Mouse (Mus musculus) spleen, postnatal 10 days (tissue): ENCODE data around the gene Tff2.

Source experiments
- DNase-seq, 2 experiments: peaks; one replicate each; pipeline ENCODE4 v3.0.0; 2021 to 2022; ENCODE audit warnings: low spot score in 2 of 2

The Tff2 gene

DNA sequence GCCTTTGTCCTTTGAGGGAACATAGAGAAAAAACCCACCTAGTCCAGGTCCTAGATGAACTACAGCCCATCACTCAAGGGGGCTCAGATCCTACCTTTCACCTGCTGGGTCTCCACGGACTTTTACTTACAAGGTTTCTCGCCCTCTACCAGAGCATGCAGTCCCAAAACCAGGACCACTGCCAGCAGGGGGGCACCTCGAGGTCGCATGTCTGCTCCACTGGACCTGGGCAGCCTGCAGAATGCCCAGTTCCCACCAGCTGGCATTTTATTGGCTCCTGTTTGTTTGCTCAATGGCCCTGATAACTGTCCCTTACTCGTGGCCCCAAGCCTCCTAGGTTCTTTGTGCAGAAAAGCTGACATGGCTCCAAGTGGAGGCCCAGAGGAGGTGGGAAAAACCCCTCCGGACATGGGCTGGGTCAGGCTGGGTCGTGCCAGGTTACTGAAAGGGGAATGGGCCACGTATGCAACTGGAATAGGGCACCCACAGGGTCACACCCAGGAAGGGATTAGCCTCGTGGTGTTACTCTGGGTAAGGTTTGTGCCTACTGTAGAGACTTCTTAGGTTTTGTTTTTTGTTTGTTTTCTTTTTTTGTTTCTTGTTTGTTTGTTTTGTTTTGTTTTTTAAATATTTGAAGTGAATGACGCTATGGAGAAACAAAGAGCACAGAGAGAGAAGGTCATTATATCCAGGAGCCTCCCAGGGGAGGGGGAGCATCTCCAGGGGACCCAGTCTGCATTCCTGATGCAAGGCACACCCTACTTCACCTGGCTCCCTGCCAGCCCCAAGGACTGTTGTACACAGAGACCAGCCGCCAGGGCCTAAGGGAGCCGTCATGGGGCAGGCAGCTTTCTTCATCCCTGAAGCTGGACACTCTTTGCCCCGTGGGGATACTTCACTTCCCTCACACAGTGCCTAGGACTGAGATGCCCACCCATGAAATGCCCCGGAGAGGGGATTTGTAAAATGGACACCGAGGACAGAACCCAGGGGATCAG, at the start of gene Tff2:
Gene Tff2 (minus strand): TSS at position 243 of the 998 bp plus-strand sequence.
- DNase-seq: no peak

DNA sequence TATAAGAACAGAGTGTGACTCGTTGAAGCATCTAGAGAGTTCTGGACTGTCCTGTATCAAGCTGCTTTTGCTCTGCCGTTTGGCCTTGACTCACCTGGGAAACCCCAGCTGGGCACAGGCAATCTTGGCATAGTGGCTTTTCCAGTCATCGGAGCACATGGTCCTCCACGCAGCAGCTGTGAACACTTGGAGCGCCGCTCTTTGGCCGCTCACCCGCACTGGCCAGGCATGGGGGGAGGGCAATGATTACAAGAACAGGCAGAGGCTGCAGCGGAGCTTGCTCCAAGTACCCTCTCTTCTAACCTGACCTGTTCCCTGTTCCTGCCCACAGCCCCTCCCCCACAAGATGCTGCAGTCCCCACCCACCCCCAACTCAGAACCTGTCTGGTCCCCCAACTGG, 49.3 kb upstream of the Tff2 start:
- DNase-seq: no peak

DNA sequence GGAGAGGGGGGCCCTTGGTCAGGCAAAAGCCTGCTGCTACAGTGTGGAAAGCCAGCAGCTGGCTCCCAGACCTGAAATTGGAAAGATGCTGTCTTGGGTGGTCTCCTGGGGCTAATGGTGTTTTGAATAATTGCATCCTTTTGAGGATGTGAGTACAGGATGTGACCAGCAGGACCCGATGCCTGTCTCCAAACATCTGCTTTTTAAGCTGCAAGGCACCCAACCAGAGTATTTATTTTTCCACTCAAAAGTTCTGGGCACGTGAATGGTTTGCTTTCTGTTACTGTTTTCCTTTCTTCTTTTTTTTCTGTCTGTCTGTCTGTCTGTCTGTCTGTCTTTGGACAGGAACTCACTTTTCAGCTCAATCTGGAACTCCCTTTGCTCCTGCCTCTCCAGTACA, 48.6 kb upstream of the Tff2 start:
- DNase-seq: no peak

GRCm38 (mm10) chr17:31191825-31192224, 47.7 kb upstream of the Tff2 start:
- no peak for DNase-seq

GRCm38 (mm10) chr17:31187370-31187769, 43.3 kb upstream of the Tff2 start:
- DNase-seq: peak; percentile 42 to 78

DNA sequence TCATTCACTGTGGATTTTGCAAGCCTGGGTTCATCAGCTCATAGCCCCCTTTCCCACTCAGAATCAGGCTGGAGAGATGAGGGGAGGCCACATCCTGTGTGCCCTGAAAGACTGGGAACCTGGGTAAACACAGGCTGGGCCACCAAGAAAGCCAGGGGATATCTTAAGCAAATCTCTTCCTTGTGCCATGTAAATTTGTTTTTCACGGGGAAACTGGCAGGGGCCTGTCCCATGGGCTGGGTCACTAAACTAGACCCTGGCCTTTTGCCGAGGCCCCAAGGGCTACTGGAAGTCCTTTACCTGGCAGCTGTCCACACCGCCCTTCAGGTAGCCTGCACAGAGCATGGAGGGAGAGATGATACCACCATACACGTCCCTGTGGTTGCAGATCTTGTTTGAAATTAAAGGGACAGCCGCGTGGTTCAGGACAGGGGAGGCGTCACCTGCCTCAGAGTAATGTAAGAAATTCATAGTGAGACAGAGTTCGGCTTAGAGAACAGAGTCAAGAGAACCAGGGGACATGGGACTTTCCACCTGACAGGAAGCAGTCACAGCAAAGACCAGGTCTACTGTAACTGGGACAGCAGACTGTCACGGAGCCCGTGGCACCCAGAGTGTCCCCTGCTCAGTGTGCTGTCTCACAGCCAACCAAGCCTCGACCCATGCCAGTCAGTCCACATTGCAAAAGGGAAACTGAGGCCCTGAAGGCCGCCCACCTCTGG, 40.3 kb upstream of the Tff2 start:
- DNase-seq: no peak

DNA sequence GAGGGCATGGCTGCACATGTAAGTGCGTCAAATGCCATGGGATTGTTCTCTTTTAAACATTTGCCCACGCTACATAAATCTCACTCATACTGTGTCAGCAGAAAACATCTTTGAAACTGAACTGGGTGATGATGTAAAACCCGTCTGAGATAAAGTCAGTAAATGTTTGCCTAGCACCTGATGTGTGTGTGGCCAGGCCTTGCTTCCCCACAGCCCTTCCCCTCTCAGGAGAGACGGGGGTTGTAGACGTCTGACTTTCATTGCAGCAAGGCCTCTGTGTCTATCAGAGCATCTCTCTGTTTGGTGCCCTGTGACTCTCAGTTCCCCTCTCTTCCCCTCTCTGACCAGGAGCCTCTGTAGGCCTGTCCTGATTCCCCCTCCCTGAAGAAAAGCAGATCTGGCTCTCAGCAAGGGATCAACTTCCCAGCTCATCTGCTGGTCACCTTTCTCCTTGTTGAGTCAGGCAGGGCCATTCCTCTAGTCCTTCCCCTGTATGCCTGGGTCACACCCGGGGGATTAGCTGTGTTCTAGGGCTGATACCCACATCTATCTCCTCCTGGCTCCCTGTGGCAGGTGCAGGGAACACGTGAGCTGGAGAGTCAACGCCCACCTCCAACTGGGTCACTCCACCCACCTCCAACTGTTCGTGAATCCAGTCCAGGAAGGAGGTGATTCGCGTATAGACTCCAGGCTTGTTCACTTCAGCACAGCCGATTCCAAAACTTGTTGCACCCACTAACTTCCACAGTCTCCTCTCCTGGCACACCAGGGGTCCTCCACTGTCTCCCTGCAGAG, 39.3 kb upstream of the Tff2 start:
- no peak for DNase-seq

DNA sequence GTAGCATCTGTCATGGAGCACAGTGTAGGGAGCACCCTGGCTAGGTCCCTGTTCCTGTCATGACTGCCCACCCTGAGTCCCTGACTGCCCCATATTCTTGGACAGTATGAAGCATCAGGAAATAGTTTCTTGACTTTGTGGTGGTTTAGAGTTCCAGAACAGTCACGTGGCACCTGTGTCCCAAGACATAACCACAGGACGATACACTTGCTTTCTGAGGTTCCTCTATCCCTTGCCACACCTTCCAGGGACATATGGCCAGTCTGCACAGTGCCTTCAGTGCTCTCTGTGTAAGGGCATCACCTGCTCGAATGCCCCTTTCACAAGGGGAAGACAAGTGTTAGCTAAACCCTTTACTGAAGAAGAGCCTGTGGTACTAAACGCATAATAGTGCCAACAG, 37.4 kb upstream of the Tff2 start:
- DNase-seq: no peak

DNA sequence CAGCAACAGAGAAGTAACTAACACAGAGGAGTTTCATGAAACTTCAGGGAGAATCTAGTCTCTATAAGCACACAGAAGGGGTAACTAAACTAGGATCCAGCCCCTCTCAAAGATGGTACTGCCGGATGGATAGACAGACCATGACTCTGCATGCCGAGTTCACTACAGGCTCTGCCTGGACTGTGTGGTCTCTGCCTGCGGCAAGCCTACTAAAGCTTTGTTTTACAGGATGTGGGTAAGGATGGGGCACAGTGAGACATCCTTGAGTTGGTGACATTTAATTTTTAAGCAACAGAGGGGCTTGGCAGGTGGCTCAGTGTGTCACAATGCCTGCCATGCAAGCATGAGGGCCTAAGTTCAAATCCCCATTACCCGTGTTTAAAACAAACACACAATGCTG, 32.2 kb upstream of the Tff2 start:
- DNase-seq: no peak

GRCm38 (mm10) chr17:31169796-31170195, 25.7 kb upstream of the Tff2 start:
- DNase-seq: no peak

GRCm38 (mm10) chr17:31165127-31165526, 21.0 kb upstream of the Tff2 start, which contains the start of gene Tff1:
Gene Tff1 (minus strand): TSS chr17:31165277.
- DNase-seq: no peak

GRCm38 (mm10) chr17:31163821-31164220, 19.7 kb upstream of the Tff2 start:
- DNase-seq: no peak

- no peak for DNase-seq
These were observed 18.5 kb upstream of the Tff2 start for GRCm38 (mm10) chr17:31162607-31163006.

DNA sequence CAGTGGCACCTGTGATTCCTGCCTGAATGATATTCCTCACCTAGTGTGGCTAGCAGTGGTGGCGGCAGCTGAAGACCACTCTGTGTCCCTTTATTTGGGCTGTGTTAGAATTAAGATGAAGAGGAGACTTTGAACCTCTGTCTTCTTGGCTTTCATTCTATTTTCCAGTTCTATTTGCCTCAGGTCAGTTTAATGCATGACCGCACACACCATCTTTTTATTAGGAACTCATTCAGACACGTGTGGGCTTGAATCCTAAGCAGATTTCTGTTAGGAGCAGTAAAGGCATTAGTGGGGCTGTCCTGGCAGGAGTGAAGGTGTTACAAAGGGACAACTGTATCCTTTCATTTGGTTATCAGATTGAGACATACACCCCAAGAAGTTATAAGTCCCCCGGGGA, 16.2 kb upstream of the Tff2 start:
- no peak for DNase-seq

GRCm38 (mm10) chr17:31157921-31158320, 13.8 kb upstream of the Tff2 start:
- DNase-seq: no peak

DNA sequence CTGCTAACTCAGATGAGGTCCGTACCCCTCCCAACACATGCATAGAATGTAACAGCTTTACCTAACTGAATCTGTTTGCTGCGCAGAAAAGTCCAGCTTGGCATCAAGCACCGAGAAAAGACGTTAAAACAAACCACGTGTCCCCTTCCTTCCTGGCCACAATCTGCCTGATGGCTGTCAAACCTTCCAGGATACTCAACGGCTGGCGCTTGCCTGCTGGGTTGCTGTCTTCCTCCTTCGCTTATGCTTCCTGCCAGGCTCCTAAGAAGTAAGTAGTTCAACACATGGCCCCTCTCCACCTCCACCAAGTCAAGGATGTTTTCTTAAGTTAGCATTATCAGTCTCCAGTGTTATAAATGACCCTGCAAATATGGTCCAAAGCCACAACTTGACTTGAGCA, 9.7 kb upstream of the Tff2 start:
- no peak for DNase-seq

DNA sequence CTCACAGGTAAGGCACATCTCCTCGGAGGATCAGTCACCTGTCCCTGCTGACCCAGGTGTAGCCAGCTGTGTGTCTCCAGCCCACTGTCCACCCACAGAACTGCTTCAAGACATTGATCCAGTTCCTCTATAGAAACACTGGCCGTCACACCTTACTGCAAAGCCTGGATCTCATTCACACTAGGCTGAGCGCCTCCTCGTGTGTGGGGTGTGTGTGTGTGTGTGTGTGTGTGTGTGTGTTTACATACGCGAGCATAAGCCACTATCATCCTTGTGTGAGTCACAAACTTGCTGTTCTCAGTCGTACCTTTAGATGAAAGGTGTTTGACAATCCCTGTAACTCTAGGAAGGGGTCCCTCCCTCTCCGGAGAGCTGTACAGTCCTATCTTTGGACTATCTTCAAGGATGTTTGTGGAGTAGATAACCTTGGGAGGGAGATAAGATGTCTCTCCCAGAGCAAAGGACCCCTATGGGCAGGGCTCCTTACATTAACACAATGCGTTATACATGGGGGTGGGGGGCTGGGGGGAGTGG, 9.0 kb upstream of the Tff2 start:
- no peak for DNase-seq

DNA sequence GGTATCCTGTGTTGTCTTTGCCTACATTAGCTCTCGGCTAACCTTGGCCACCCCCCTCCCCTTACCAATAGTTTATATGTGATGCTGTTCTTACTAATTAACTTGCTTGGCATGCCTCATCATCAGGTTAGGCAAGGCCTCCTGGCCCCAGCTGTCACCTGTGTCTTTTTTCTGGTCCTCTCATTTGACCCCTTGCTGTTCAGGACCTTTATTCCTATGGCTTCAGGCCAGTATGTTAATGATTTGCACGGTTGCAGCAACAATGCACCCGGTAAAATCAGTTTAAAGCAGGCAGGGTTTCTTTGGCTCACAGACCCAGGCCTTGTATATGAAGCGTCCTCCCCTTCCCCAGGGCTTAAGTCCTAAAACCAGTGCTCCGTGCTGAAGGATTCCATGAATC, 8.4 kb upstream of the Tff2 start:
- DNase-seq: no peak

GRCm38 (mm10) chr17:31145998-31146397, 1.9 kb upstream of the Tff2 start:
- no peak for DNase-seq

DNA sequence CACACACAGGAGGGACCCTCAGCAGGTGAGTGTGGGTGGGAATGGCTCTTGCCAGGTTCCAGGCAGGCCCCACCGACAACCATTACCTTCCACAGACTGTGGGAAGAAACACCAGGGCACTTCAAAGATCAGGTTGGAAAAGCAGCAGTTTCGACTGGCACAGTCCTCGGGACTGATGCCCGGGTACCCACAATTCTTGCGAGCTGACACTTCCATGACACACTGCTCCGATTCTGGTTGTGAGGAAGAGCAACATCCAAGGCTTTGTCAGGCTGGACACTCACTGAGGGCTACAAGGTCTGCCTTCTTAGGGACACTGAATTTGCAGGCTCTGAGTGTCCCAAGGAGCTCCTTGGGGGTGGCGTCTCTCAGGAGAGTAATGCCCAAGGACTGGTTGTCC, 2.0 kb downstream of the Tff2 start:
- no peak for DNase-seq

DNA sequence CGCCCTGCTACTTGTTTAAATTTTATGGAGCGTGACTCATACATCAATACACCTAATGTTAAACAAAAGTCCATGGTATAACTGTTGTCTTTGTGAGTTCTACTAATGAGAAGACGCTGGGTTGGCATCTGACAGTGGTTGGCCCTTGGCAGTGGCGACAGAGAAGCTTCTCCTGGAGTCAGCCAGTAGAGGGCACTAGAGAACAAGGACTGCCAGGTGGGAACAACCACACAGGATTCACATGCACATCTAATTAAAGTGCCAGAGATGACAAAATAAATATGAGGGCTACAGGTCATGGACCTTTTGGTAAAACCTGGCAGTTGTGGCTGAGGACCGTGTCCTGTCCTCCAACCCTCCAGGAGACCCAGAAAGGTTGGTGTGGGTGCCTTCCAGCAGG, 5.7 kb downstream of the Tff2 start:
- peak; percentile 32 to 70 for DNase-seq

DNA sequence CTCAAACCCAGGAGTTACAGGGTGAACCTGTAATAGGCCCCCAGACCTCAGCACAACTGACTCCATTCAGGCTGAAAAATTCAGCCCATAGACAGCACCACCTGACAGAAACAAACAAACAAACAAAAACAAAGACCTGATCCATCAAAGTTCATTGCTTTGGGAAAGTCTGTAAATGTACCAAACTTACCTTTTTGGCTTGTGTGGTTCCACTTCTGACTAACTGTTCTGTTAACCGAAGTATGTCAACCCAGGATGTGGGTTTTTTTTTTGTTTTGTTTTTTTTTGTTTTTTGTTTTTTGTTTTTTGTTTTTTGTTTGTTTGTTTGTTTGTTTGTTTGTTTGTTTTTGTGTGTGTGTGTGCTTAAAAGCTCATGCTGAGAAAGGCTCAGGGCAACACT, 7.3 kb downstream of the Tff2 start:
- no peak for DNase-seq
